Mouse (Mus musculus) heart, postnatal 0 days (tissue): ENCODE measurements around the gene Col26a1. TPM values are rescaled to one million over a fixed set of nuclear protein-coding genes. Genes with fewer than 3 reads are reported as not detected.

Experiments used
- ATAC-seq: fragments of 200-750 bp; cut with Nextera tagmentation; 2 replicates; pipeline ENCODE4 v1.8.0; 2017; ENCODE audit warnings: low read depth, moderate number of reproducible peaks, moderate library complexity; ENCODE audit not compliant: insufficient read depth
- DNase-seq: peaks from one replicate; pipeline ENCODE4 v3.0.0-alpha.2; 2016; ENCODE audit warnings: low spot score
- H3K27ac ChIP-seq: fragments of 300-500 bp; sonication (generic); 2 replicates; pipeline ENCODE4 v1.5.1; 2014; ENCODE audit warnings: low read depth, mild to moderate bottlenecking
- H3K27me3 ChIP-seq: fragments of 300-500 bp; sonication (generic); 2 replicates; pipeline ENCODE4 v1.6.1; 2014; ENCODE audit warnings: low read length, mixed read lengths; ENCODE audit not compliant: control insufficient read depth, insufficient read depth
- H3K36me3 ChIP-seq: fragments of 300-500 bp; sonication (generic); replicated peaks from 2 replicates; pipeline ENCODE4 v1.6.1; 2014; ENCODE audit warnings: low read length, mixed read lengths; ENCODE audit not compliant: control insufficient read depth, insufficient read depth
- H3K4me1 ChIP-seq: fragments of 300-500 bp; sonication (generic); 2 replicates; pipeline ENCODE4 v1.6.1; 2014; ENCODE audit warnings: antibody characterized with exemption; ENCODE audit not compliant: control insufficient read depth, insufficient read depth
- H3K4me2 ChIP-seq: fragments of 300-500 bp; sonication (generic); 2 replicates; pipeline ENCODE4 v1.6.1; 2014; ENCODE audit warnings: low read depth, mild to moderate bottlenecking, low read length, moderate library complexity
- H3K4me3 ChIP-seq: fragments of 300-500 bp; sonication (generic); 2 replicates; pipeline ENCODE4 v1.5.1; 2014; ENCODE audit warnings: low read depth, low read length
- H3K9ac ChIP-seq: fragments of 300-500 bp; sonication (generic); replicated peaks from 2 replicates; pipeline ENCODE4 v1.6.1; 2014; ENCODE audit warnings: low read depth, low read length, mixed read lengths
- H3K9me3 ChIP-seq: fragments of 300-500 bp; sonication (generic); replicated peaks from 2 replicates; pipeline ENCODE4 v1.6.1; 2016; ENCODE audit warnings: low read length; ENCODE audit not compliant: control insufficient read depth
- CTCF ChIP-seq: IDR thresholded peaks from 2 replicates; pipeline ENCODE4 v1.5.1; 2016; ENCODE audit warnings: antibody characterized with exemption, control low read depth, low read depth
- EP300 ChIP-seq: IDR thresholded peaks from 2 replicates; pipeline ENCODE4 v1.6.1; 2016; ENCODE audit warnings: antibody characterized with exemption, low read depth
- WGBS: fragments of 180-500 bp; shearing (Covaris S2); extraction: QIAGEN DNeasy Blood & Tissue Kit; methylation state at CpG from one replicate; pipeline ENCODE4 v1.1.7; 2014; 5-methylcytosine and 5-hydroxymethylcytosine counted together
- polyA plus RNA-seq: library from polyadenylated mRNA; unstranded; fragments of >200 nt; fragmentation: Nextera tagmentation; extraction: Ambion mirVana; gene quantifications from 2 replicates; pipeline ENCODE4 v1.2.1, GENCODE M21; 2015
- total RNA-seq: library from RNA; depleted of rRNA; stranded (reverse); fragments of >200 nt; gene quantifications from 2 replicates; pipeline ENCODE4 v1.2.3, GENCODE M21; 2014; ENCODE audit warnings: low replicate concordance

Gene Col26a1
- total and polyA plus RNA-seq, 2 experiments from 2014 or later, result 4.1 to 9.9 TPM

GRCm38 (mm10) chr5:136819686-136820085, 63.3 kb downstream of the Col26a1 start:
- Histone ChIP-seq H3K9me3 (no peaks in the 10 kb centered on the region), H3K36me3 (no peaks in the 10 kb centered on the region), H3K9ac (no peak overlapping the region), H3K27ac (no peak overlapping the region), H3K4me3 (no peak overlapping the region), H3K27me3 (no peaks in the 10 kb centered on the region), H3K4me1 (no peaks in the 10 kb centered on the region), H3K4me2 (no peak overlapping the region)
- WGBS, result 55% methylated on average over 11 of the region's 11 CpGs
- DNase-seq (no peak), ATAC-seq (no peak)
- TF ChIP-seq EP300, result no peak
- no peak for TF ChIP-seq CTCF

GRCm38 (mm10) chr5:136810539-136811374, 72.3 kb downstream of the Col26a1 start:
- H3K27ac ChIP-seq, result no peak overlapping the region
- H3K4me3 ChIP-seq, result peak overlapping the region; percentile 4
- 0 out of 2 replicates have a peak, but pooled peaks cover 2% of the 10 kb centered on the region for H3K4me1 ChIP-seq
- H3K9ac ChIP-seq, result no peak overlapping the region
- no peaks in the 10 kb centered on the region for H3K9me3 ChIP-seq
- TF ChIP-seq CTCF (no peak), EP300 (no peak)
- peak overlapping the region; percentile 57 for H3K4me2 ChIP-seq
- ATAC-seq (no peak), DNase-seq (no peak)
- H3K36me3 ChIP-seq, result no peaks in the 10 kb centered on the region
- no peaks in the 10 kb centered on the region; the same call in 1 of the 2 replicates for H3K27me3 ChIP-seq
- 33% methylated on average over 30 of the region's 30 CpGs for WGBS

GRCm38 (mm10) chr5:136806379-136807056, 76.5 kb downstream of the Col26a1 start:
- no peak overlapping the region for H3K9ac ChIP-seq
- H3K4me3 ChIP-seq, result no peak overlapping the region
- DNase-seq, result peak; percentile 77
- peaks cover 9% of the 10 kb centered on the region; the same call in 1 of the 2 replicates for H3K4me1 ChIP-seq
- no peaks in the 10 kb centered on the region for H3K36me3 ChIP-seq
- TF ChIP-seq CTCF, result no peak
- TF ChIP-seq EP300, result 0 out of 2 replicates have a peak, but pooled peaks have one; percentile 53
- 0 out of 2 replicates have a peak overlapping the region, but pooled peaks have one; percentile 36 for H3K27ac ChIP-seq
- no peaks in the 10 kb centered on the region; the same call in 1 of the 2 replicates for H3K27me3 ChIP-seq
- H3K9me3 ChIP-seq, result no peaks in the 10 kb centered on the region
- H3K4me2 ChIP-seq, result peak overlapping the region; percentile 11; the same call in 1 of the 2 replicates
- WGBS, result 21% methylated on average over 16 of the region's 16 CpGs
- peak; percentile 78 for ATAC-seq

- WGBS, result 55% methylated on average over 6 of the region's 6 CpGs
- no peak for ATAC-seq
- no peaks in the 10 kb centered on the region for H3K9me3 ChIP-seq
- no peaks in the 10 kb centered on the region for H3K36me3 ChIP-seq
- H3K9ac ChIP-seq, result no peak overlapping the region
- H3K4me3 ChIP-seq, result no peak overlapping the region
- no peak for TF ChIP-seq CTCF
- TF ChIP-seq EP300, result no peak
- no peak overlapping the region for H3K27ac ChIP-seq
- no peaks in the 10 kb centered on the region for H3K27me3 ChIP-seq
- H3K4me1 ChIP-seq, result peaks cover 9% of the 10 kb centered on the region; the same call in 1 of the 2 replicates
- DNase-seq, result no peak
- no peak overlapping the region for H3K4me2 ChIP-seq
Measured at GRCm38 (mm10) chr5:136805019-136805418, 78.0 kb downstream of the Col26a1 start.

- no peak for DNase-seq
- 67% methylated on average over 1 of the region's 1 CpGs for WGBS
- no peak overlapping the region for H3K4me3 ChIP-seq
- peaks cover 9% of the 10 kb centered on the region; the same call in 1 of the 2 replicates for H3K4me1 ChIP-seq
- no peak for TF ChIP-seq EP300
- TF ChIP-seq CTCF, result no peak
- no peak overlapping the region for H3K9ac ChIP-seq
- H3K4me2 ChIP-seq, result no peak overlapping the region
- no peaks in the 10 kb centered on the region for H3K9me3 ChIP-seq
- H3K36me3 ChIP-seq, result no peaks in the 10 kb centered on the region
- ATAC-seq, result no peak
- H3K27ac ChIP-seq, result no peak overlapping the region
- H3K27me3 ChIP-seq, result no peaks in the 10 kb centered on the region
Measured at GRCm38 (mm10) chr5:136804246-136804645, 78.8 kb downstream of the Col26a1 start.
